In genomic region chr5:135080539-135080938, GRCm38 (mm10) we compare ENCODE assay signal across 25 mouse cellular contexts. TPM values are rescaled to one million over a fixed set of nuclear protein-coding genes. Genes with fewer than 3 reads are reported as not detected.
"Had no signal": no experiment of that assay in that cellular context is flagged by ENCODE, and none has a peak within 500 bp of the region (broad histone marks: within the 10 kb centered on the region; RNA-seq: fewer than 3 reads in every experiment).

No protein-coding gene starts in this region.

- H3K9ac ChIP-seq: forebrain, embryonic 15.5 days; forebrain, postnatal 0 days; heart, embryonic 13.5 days; heart, embryonic 15.5 days; hindbrain, embryonic 13.5 days; hindbrain, embryonic 15.5 days; limb, embryonic 13.5 days; limb, embryonic 15.5 days; liver, embryonic 13.5 days; liver, embryonic 15.5 days had no signal

- H3K27me3 ChIP-seq: forebrain, embryonic 15.5 days; hindbrain, embryonic 15.5 days; limb, embryonic 15.5 days had no signal

- H3K9me3 ChIP-seq: forebrain, embryonic 15.5 days; heart, embryonic 13.5 days; heart, embryonic 15.5 days; hindbrain, embryonic 13.5 days; hindbrain, embryonic 15.5 days; limb, embryonic 13.5 days; limb, embryonic 15.5 days; liver, embryonic 13.5 days; liver, embryonic 15.5 days had no signal

- H3K36me3 ChIP-seq: forebrain, embryonic 15.5 days; heart, embryonic 15.5 days; limb, embryonic 15.5 days; liver, embryonic 13.5 days; liver, embryonic 15.5 days had no signal

- H3K4me3 ChIP-seq: forebrain, embryonic 15.5 days; heart, adult 2 months; heart, embryonic 13.5 days; heart, embryonic 15.5 days; hindbrain, embryonic 13.5 days; hindbrain, embryonic 15.5 days; limb, embryonic 13.5 days; limb, embryonic 15.5 days; liver, embryonic 13.5 days; liver, embryonic 15.5 days had no signal

- H3K27ac ChIP-seq: forebrain, embryonic 15.5 days; heart, adult 2 months; heart, embryonic 13.5 days; heart, embryonic 15.5 days; hindbrain, embryonic 13.5 days; hindbrain, embryonic 15.5 days; hindbrain, postnatal 0 days; kidney, postnatal 0 days; limb, embryonic 13.5 days; limb, embryonic 15.5 days; liver, embryonic 13.5 days; liver, embryonic 15.5 days had no signal

- H3K4me2 ChIP-seq: forebrain, embryonic 15.5 days; heart, embryonic 11.5 days; heart, embryonic 13.5 days; heart, embryonic 15.5 days; hindbrain, embryonic 13.5 days; hindbrain, embryonic 15.5 days; limb, embryonic 13.5 days; limb, embryonic 15.5 days; liver, embryonic 11.5 days; liver, embryonic 13.5 days; liver, embryonic 15.5 days had no signal

- ATAC-seq: forebrain, embryonic 15.5 days; forebrain, postnatal 0 days; hindbrain, postnatal 0 days; intestine, embryonic 16.5 days had no signal

- DNase-seq: forebrain, postnatal 0 days; gastrocnemius, postnatal 14 days; gastrocnemius, postnatal 36 days; heart, adult 11 months; heart, adult 2 months; heart, postnatal 14 days; heart, postnatal 36 days; layer of hippocampus, adult 9-11 months; layer of hippocampus, postnatal 36 days; left cerebral cortex, postnatal 4 days; liver, embryonic 13.5 days had no signal

RNA-seq across cellular contexts. Expression of gene Mlxipl, which starts 9.2 kb away (rescaled TPM):
- total RNA-seq: hematopoietic stem cell, adult 5-6 weeks had no signal

RNA-seq across cellular contexts. Expression of gene Stx1a, which starts 57.3 kb away (rescaled TPM):
- total RNA-seq: hematopoietic stem cell, adult 5-6 weeks had no signal
